Mouse (Mus musculus) common myeloid progenitor, adult 5-6 weeks (primary cell): ENCODE data around the gene Tusc2. TPM values are rescaled to one million over a fixed set of nuclear protein-coding genes. Genes with fewer than 3 reads are reported as not detected.

Experiments used
- ATAC-seq: replicated peaks from 2 replicates; pipeline ENCODE4 v1.8.0; 2016; ENCODE audit warnings: low read depth, mild to moderate bottlenecking, moderate TSS enrichment, inconsistent platforms; ENCODE audit not compliant: poor library complexity, severe bottlenecking
- total RNA-seq: library from RNA; stranded (forward); fragments of 200-1000, 187-1606 nt; gene quantifications from 2 replicates; pipeline ENCODE4 v1.2.3, GENCODE M21; 2017

Gene Tusc2
- total RNA-seq, 1 experiment from 2014 or later, result 11.8 TPM

DNA sequence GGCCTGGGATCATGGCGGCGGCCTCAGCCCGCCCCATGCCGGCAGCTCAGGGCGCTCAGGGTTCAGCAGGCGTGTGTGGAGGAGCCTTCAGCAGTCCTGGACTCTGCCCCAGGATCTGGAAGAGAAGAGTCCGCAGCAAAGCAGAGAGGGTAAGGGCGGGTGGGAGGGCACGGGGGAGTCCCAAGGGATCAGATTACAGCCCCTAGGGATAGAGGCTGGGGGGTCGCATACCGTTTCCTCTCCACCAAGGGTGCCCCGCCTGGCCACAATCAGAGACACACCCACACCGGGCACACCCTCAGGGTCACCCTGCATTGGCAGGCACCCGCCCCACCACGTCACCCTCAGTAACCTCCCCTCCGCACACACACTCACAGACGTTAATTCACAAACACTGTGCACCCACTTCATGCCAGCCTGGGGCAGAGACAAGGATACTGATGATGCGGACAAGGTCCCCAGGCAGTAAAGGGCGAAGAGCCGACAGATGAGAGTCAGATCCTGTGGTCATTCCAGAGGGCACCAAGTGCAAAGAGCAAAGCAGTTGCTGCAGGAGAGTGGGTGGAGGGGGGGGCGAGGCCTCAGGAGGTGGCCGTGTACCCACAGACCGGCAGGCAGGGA, 42.1 kb downstream of the Tusc2 start:
- no peak for ATAC-seq

DNA sequence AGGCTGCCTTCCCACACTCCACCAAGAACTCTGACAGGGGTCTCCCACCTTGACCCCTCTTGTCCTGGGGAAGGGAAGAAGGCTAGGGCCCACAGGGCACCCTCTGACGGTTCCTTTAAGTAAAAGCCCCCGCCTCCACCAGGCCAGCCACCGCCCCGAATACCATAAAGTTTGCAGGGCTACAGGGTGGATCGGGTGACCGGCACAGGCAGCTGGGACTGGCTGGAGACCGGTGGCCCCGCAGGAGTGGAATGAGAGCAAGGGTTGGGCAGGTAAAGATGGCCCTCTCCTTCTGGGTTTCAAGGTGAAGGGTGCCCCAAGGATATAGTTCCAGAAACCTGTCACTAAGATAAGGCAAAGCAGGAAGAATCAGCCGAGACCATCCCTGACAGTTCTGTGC, 43.5 kb downstream of the Tusc2 start:
- no peak for ATAC-seq

DNA sequence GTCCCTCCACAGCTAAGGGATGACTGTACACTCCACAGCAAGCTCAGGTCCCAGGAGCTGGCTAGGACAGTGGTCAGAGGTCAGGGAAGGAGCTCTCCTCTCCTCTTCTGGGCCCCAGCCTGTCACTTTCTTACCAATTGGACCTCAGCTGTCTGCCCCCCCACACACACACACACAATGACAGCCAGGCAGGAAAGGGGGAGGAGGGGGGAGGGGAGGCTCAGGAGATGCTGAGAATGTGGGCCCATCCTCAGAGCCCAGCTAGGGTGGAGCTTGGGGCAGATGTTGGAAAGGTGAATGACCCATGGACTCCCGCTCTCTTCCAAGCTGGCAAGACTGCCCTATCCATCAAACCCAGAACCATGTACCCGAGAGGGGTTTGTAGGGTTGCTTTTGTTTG, 44.0 kb downstream of the Tusc2 start:
- ATAC-seq, result no peak

DNA sequence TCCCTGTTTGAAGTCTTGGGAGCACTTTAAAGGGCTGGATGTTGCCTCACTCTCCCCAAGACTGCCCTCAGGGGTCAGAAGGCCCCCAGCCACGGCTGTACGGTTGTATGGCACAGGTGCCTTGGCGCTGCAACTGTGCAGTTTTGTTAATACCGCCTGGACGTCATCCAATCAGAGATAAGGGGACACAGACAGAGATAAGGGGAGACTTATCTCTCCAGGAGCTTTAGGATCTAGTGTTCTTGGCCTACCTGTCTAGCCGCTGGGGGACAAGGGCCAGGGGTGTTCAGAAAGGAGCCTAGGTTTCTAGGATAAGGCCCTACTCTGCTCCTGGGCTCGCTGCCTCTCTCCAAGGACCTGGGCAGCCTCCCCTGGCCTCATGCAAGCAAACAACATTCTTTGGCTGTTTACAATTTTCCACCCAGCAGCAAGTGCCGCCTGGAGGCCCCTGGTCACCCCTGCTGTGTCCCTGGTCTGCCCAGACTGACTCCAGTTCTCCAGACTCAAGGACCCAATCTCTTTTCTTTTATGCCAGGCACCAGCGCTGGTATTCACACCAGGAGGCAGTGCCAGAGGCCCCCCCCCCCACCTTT, 44.7 kb downstream of the Tusc2 start:
- no peak for ATAC-seq

DNA sequence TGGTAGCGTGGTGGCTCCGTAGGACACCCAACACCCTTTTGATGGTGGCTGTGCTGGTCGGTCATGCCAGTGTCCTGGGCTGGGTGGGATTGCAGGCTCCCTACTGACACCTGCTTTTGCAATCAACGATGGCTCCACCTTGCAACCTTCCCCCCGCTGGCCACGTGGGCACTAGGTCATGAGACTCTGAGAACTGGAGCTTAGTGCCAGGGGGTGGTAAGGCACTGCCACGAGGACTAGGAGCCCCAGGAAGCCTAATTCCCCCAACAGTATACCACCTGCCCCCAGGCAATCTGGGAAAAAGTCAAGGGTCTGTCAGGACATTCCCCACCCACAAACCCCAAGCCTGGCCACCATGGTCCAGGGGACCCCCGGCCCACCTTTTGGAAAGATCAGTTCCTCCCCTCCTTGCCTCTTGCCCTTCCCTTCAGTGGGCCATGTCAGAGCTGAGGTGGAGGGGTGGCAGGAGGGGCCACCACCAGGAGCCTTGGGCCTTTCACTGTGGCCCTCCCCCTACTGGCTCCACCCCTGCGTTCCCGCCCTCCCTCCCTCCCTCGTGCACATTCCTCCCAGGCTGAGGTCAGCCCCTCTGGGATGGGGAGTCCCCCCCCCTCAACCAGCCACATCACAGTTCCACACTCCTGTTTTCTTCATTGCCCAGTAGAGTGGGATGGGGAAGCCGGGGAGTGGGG, 45.8 kb downstream of the Tusc2 start, which contains the start of gene Sema3b:
Gene Sema3b, minus strand, starts transcription at position 489 of the 692 bp plus-strand sequence.
- no peak for ATAC-seq

GRCm38 (mm10) chr9:107609433-107609830, 46.4 kb downstream of the Tusc2 start:
- no peak for ATAC-seq

GRCm38 (mm10) chr9:107611456-107612190, 48.6 kb downstream of the Tusc2 start:
- ATAC-seq, result peak; percentile 6; the same call in 1 of the 2 replicates

GRCm38 (mm10) chr9:107612191-107612944, 49.3 kb downstream of the Tusc2 start:
- ATAC-seq, result peak; percentile 83

DNA sequence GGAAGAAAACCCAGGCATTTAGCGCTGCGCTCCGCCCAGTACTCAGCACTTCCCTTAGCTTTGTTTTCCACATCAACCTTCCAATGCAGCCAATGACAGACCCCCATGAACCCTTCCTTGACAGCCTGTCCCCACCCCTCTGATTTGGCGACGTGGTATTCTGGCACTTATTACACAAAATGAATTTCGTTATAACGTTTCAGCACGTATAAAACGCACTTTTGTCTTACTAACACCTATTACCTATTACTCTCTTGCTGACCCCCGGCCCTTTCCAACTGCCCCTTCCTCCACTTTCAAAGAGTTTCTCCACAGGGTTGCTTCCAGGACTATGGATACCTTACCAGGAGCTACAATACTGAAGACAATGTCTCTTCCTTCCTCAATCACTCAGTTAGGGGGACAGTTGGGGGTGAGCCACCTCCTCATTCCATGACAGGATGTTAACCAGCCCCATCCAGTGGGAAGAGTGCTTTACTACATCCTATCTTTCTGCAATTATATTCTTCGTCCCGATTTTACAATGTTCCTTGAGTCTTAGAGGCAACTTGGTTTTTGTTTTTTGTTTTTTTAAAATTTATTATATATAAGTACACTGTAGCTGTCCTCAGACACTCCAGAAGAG, 50.0 kb downstream of the Tusc2 start:
- no peak; the same call in 1 of the 2 replicates for ATAC-seq

GRCm38 (mm10) chr9:107615035-107615434, 52.0 kb downstream of the Tusc2 start:
- no peak for ATAC-seq

Other genes with a start within 250 kb of the Tusc2 start
- gene Hemk1, start 224.9 kb upstream of the Tusc2 start, total RNA-seq, result 8.1 and 16.1 TPM in 2 replicates
- 0.23 and 0.44 TPM in 2 replicates for gene 6430571L13Rik, start 222.7 kb upstream of the Tusc2 start, total RNA-seq
- 0.19 and 0.37 TPM in 2 replicates for gene Cacna2d2, start 163.6 kb upstream of the Tusc2 start, total RNA-seq
- 15.1 and 17.2 TPM in 2 replicates for gene Tmem115, start 29.3 kb upstream of the Tusc2 start, total RNA-seq
- 13.7 and 33.9 TPM in 2 replicates for gene Cyb561d2, start 21.1 kb upstream of the Tusc2 start, total RNA-seq
- 12.8 and 15.2 TPM in 2 replicates for gene Nprl2, start 21.0 kb upstream of the Tusc2 start, total RNA-seq
- not detected in 2 replicates for gene Zmynd10, start 16.0 kb upstream of the Tusc2 start, total RNA-seq
- 29.3 and 37.4 TPM in 2 replicates for gene Rassf1, start 11.7 kb upstream of the Tusc2 start, total RNA-seq
- gene Hyal2, start 4.7 kb downstream of the Tusc2 start, total RNA-seq, result 6.9 and 7.2 TPM in 2 replicates
- gene Hyal1, start 13.7 kb downstream of the Tusc2 start, total RNA-seq, result 0.53 and 1.2 TPM in 2 replicates
- 13.3 TPM in 2 replicates for gene Naa80, start 15.6 kb downstream of the Tusc2 start, total RNA-seq
- 0.87 and 3.9 TPM in 2 replicates for gene Hyal3, start 17.6 kb downstream of the Tusc2 start, total RNA-seq
- gene Ifrd2, start 24.4 kb downstream of the Tusc2 start, total RNA-seq, result 59.3 and 59.7 TPM in 2 replicates
- gene Sema3b, start 46.0 kb downstream of the Tusc2 start, total RNA-seq, result not detected in 2 replicates
- 319 and 345 TPM in 2 replicates for gene Gnai2, start 72.1 kb downstream of the Tusc2 start, total RNA-seq
- not detected in 2 replicates for gene Slc38a3, start 106.3 kb downstream of the Tusc2 start, total RNA-seq
- not detected in 2 replicates for gene Gnat1, start 116.5 kb downstream of the Tusc2 start, total RNA-seq
- gene Sema3f, start 147.2 kb downstream of the Tusc2 start, total RNA-seq, result 0.23 TPM in 1 of 2 replicates, not detected in the other
- gene Rbm5, start 207.7 kb downstream of the Tusc2 start, total RNA-seq, result 188 and 222 TPM in 2 replicates